11 mouse cellular contexts compared by ENCODE assay signal in the genomic region with DNA sequence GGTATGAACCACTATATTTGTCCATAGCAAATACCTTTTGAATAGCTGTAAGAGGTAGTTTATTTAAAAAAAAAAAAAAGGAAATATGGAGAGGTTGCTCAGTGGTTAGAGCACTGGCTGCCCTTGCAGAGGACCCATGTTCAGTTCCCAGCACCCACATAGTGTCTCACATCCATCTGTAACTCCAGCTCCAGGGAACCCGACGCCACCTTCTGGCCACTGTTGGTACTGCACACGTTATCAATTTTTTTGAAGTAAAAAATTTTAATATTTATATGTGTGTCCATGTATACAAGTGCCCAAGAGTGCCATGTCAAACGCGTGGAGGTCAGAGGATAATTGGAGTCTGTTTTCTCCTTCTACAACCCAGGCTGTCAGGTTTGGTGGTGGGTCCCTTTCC.
DNase-seq lines count a peak whose midpoint lies in the region; TF ChIP-seq lines count a peak whose summit lies in the region.
"Had no signal": no experiment of that assay in that cellular context is flagged by ENCODE, and none has a peak within 500 bp of the region (broad histone marks: within the 10 kb centered on the region; RNA-seq: fewer than 3 reads in every experiment).

No protein-coding gene starts in this region.

- peak; percentile 32 for DNase-seq in cerebellum, adult 11-12 months
- DNase-seq in cerebellum, postnatal 4 days (ENCODE audit: low spot score in 2 of 2): no peak
- DNase-seq in layer of hippocampus, adult 2 months (ENCODE audit: low spot score in 2 of 2): no peak
- DNase-seq in layer of hippocampus, adult 9-10 months (ENCODE audit: low spot score): no peak
- peak; percentile 19 to 25 for DNase-seq in B cell, adult 2 months
- peak; percentile 30 for DNase-seq in cerebellum, adult 9-11 months
- no peak for DNase-seq in adrenal gland, adult 18-20 months (ENCODE audit: low spot score in 2 of 2)
- DNase-seq in layer of hippocampus, adult 9-11 months: no peak
- DNase-seq: adrenal gland, postnatal 25 days had no signal

- H3K27ac ChIP-seq in layer of hippocampus, adult 2 months: no peak overlapping the region
- H3K27ac ChIP-seq: hindbrain, embryonic 10.5 days; limb, embryonic 15.5 days had no signal

- peak; percentile 79 for TF ChIP-seq CTCF in layer of hippocampus, adult 2 months (conservative IDR thresholded peaks at IDR 0.05)

- H3K4me3 ChIP-seq in layer of hippocampus, adult 2 months: no peak overlapping the region
- H3K4me3 ChIP-seq: hindbrain, embryonic 10.5 days; limb, embryonic 15.5 days had no signal

Comparison
In these comparisons a context has a peak if more than half of its experiments do, and no peak if none do; other contexts are left out.
1. DNase-seq: peak in cerebellum, adult 11-12 months (single experiment), B cell, adult 2 months (2 of 2) and cerebellum, adult 9-11 months (single experiment); none in cerebellum, postnatal 4 days (0 of 2), layer of hippocampus, adult 2 months (0 of 2), layer of hippocampus, adult 9-10 months (single experiment), adrenal gland, adult 18-20 months (0 of 2) and layer of hippocampus, adult 9-11 months (single experiment).